Mouse (Mus musculus) brain, embryonic 14.5 days (tissue): ENCODE results near the gene Acsbg1.

ENCODE experiments used
- CTCF ChIP-seq: fragments of 200-500 bp; IDR thresholded peaks from 2 replicates; pipeline ENCODE4 v1.5.1; 2012; ENCODE audit warnings: inconsistent platforms, mild to moderate bottlenecking, moderate library complexity, borderline replicate concordance; ENCODE audit not compliant: insufficient read depth, insufficient read length; ENCODE audit errors: extremely low read depth
- POLR2A ChIP-seq: fragments of 200-500 bp; IDR thresholded peaks from 2 replicates; pipeline ENCODE4 v1.6.1; 2012; ENCODE audit warnings: mild to moderate bottlenecking, inconsistent platforms, borderline replicate concordance; ENCODE audit not compliant: poor library complexity, insufficient read depth, insufficient read length, severe bottlenecking; ENCODE audit errors: extremely low read depth

DNA sequence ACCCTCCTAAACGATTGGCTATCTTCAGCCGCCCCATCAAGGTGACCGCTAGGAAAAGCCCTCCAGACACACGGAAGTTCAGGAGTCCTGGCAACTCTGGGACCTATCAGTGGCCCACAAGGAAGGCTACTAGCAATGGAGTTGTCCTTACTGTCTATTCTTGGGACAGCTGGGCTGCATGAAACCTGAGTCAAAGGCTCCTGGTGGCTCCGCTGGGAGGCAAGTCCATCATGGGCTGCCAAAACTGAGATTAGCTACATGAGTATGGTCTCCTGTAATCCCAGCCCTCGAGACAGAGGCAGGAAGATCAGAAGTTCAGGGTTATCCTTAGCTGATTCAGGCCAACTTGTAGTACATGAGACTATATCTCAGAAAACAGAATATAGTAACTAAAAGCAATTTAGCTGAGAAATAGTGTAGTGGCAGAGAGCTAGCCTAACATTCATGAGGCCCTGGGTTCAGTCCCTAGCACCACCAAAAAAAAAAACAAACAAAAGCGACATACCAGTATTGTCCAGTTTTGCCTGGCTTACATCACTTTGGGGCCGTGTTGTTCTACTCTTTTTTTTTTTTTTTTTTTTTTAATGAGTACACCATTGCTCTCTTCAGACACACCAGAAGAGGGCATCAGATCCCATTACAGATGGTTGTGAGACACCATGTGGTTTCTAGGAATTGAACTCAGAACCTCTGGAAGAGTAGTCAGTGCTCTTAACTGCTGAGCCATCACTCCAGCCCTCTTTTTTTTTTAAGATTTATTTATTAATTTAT lies 100.7 kb downstream of the Acsbg1 start:
- no peak for TF ChIP-seq POLR2A
- TF ChIP-seq CTCF = no peak
